Mouse (Mus musculus) neural tube, embryonic 11.5 days (tissue): ENCODE results near the gene Tifa. TPM values are rescaled to one million over a fixed set of nuclear protein-coding genes. Genes with fewer than 3 reads are reported as not detected.
"Not testable (repeated sequence)": the region's sequence is repeated elsewhere in the genome, so short reads cannot be mapped to it uniquely, and the experiment has no call there.

Source experiments
- ATAC-seq: fragments of 200-750 bp; cut with Nextera tagmentation; 2 replicates; pipeline ENCODE4 v1.8.0; 2017; ENCODE audit warnings: moderate number of reproducible peaks, mild to moderate bottlenecking, moderate TSS enrichment, moderate library complexity; ENCODE audit not compliant: insufficient read depth, low FRiP score, low TSS enrichment
- DNase-seq: peaks from one replicate; pipeline ENCODE4 v3.0.0-alpha.2; 2015; ENCODE audit warnings: low spot score
- H3K27ac ChIP-seq: fragments of 300-500 bp; sonication (generic); 2 replicates; pipeline ENCODE4 v1.5.1; 2014; ENCODE audit warnings: low read depth, mild to moderate bottlenecking, low read length
- H3K27me3 ChIP-seq: fragments of 300-500 bp; sonication (generic); 2 replicates; pipeline ENCODE4 v1.6.1; 2014; ENCODE audit warnings: mild to moderate bottlenecking, low read length, mixed read lengths; ENCODE audit not compliant: control insufficient read depth, insufficient read depth
- H3K36me3 ChIP-seq: fragments of 300-500 bp; sonication (generic); 2 replicates; pipeline ENCODE4 v1.6.1; 2014; ENCODE audit warnings: mild to moderate bottlenecking, low read length, moderate library complexity, mixed read lengths; ENCODE audit not compliant: control insufficient read depth, insufficient read depth
- H3K4me1 ChIP-seq: fragments of 300-500 bp; sonication (generic); 2 replicates; pipeline ENCODE4 v1.6.1; 2014; ENCODE audit warnings: low read length, mixed read lengths; ENCODE audit not compliant: control insufficient read depth, insufficient read depth
- H3K4me2 ChIP-seq: fragments of 300-500 bp; sonication (generic); 2 replicates; pipeline ENCODE4 v1.6.1; 2014; ENCODE audit warnings: low read depth, mild to moderate bottlenecking, moderate library complexity
- H3K4me3 ChIP-seq: fragments of 300-500 bp; sonication (generic); 2 replicates; pipeline ENCODE4 v1.5.1; 2014; ENCODE audit warnings: low read depth, low read length
- H3K9ac ChIP-seq: fragments of 300-500 bp; sonication (generic); 2 replicates; pipeline ENCODE4 v1.6.1; 2014; ENCODE audit warnings: mild to moderate bottlenecking, low read length
- H3K9me3 ChIP-seq: fragments of 300-500 bp; sonication (generic); 2 replicates; pipeline ENCODE4 v1.6.1; 2016; ENCODE audit warnings: low read length; ENCODE audit not compliant: control insufficient read depth
- WGBS: fragments of 180-500 bp; shearing (Covaris S2); extraction: QIAGEN DNeasy Blood & Tissue Kit; methylation state at CpG from one replicate; pipeline ENCODE4 v1.1.7; 2014; 5-methylcytosine and 5-hydroxymethylcytosine counted together
- polyA plus RNA-seq: library from polyadenylated mRNA; unstranded; fragments of >200 nt; fragmentation: Nextera tagmentation; extraction: Ambion mirVana; gene quantifications from 2 replicates; pipeline ENCODE4 v1.2.1, GENCODE M21; 2014

Gene Tifa
- polyA plus RNA-seq, 1 experiment from 2014 or later = 2.4 TPM

- Histone ChIP-seq H3K27me3 (no peaks in the 10 kb centered on the region), H3K4me2 (peak within 1 kb of the TSS; percentile 51), H3K4me3 (peak within 1 kb of the TSS; percentile 29), H3K27ac (no peak within 1 kb of the TSS), H3K36me3 (no peaks in the 10 kb centered on the region), H3K9me3 (no peaks in the 10 kb centered on the region), H3K9ac (no peak within 1 kb of the TSS), H3K4me1 (no peaks in the 10 kb centered on the region)
- DNase-seq = peak; percentile 73
- 2% methylated on average over 24 of the region's 24 CpGs for WGBS
- ATAC-seq = peak; percentile 23; the same call in 1 of the 2 replicates
Measured at GRCm38 (mm10) chr3:127780021-127780644, 9.5 kb upstream of the Tifa start, which contains the start of gene Alpk1. Gene Alpk1, minus strand, starts transcription at chr3:127780527.

DNA sequence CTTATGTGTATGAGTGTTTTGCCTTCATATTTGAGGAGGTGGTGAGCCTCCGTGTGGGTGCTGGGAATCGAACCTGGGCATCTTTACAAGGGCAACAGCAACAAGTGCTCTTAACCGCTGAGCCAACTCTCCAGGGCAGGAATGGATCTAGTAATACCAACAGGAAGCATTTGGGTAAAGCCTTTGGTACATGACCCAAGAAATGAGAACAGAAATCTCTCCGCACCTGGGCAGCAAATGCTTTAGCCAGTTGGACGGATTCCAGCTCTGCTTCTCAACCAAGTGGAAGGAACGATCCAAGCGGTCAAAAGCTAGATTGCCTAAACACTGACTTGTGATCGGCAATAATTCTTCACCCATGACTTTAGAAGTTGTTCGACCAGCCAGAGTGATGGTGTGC is 8.7 kb upstream of the Tifa start:
- ATAC-seq = no peak
- Histone ChIP-seq H3K4me1 (no peaks in the 10 kb centered on the region), H3K9me3 (no peaks in the 10 kb centered on the region), H3K36me3 (no peaks in the 10 kb centered on the region), H3K9ac (no peak overlapping the region), H3K4me3 (no peak overlapping the region), H3K27me3 (no peaks in the 10 kb centered on the region), H3K27ac (no peak overlapping the region), H3K4me2 (no peak overlapping the region)
- WGBS = 96% methylated on average over 9 of the region's 9 CpGs
- DNase-seq = no peak

GRCm38 (mm10) chr3:127782921-127783320 is 6.7 kb upstream of the Tifa start:
- DNase-seq (no peak), ATAC-seq (no peak)
- no peak overlapping the region for H3K9ac ChIP-seq
- no peaks in the 10 kb centered on the region for H3K9me3 ChIP-seq
- H3K4me1 ChIP-seq = no peaks in the 10 kb centered on the region
- H3K27ac ChIP-seq = no peak overlapping the region
- no peaks in the 10 kb centered on the region for H3K36me3 ChIP-seq
- no peak overlapping the region for H3K4me2 ChIP-seq
- WGBS = 86% methylated on average over 6 of the region's 6 CpGs
- peaks cover 2% of the 10 kb centered on the region; the same call in 1 of the 2 replicates for H3K27me3 ChIP-seq
- no peak overlapping the region for H3K4me3 ChIP-seq

DNA sequence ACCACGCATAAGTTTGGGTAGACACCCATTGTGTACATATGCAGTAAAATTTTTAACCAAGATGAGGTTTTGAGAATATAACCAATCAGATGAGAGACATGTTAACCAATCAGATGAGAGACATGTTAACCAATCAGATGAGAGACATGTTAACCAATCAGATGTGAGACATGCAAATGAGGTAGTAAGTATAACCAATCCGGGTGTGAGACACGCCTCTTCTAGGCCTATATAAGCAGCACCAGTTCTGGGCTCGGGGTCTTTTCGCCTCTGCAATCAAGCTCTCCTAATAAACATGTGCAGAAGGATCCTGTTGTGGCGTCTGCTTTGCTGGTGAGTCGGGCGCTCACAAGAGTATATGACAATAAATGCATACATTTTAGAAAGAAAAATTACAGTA is 5.9 kb upstream of the Tifa start:
- not testable (repeated sequence) for H3K9me3 ChIP-seq, H3K27me3 ChIP-seq, ATAC-seq, H3K36me3 ChIP-seq, H3K4me1 ChIP-seq, H3K27ac ChIP-seq, H3K4me2 ChIP-seq, H3K9ac ChIP-seq, DNase-seq, H3K4me3 ChIP-seq
- 95% methylated on average over 8 of the region's 8 CpGs for WGBS

GRCm38 (mm10) chr3:127787032-127787431 is 2.6 kb upstream of the Tifa start:
- Histone ChIP-seq H3K27ac (no peak overlapping the region), H3K36me3 (no peaks in the 10 kb centered on the region), H3K4me3 (no peak overlapping the region), H3K4me1 (no peaks in the 10 kb centered on the region), H3K9ac (no peak overlapping the region), H3K27me3 (peaks cover 19% of the 10 kb centered on the region), H3K9me3 (no peaks in the 10 kb centered on the region), H3K4me2 (no peak overlapping the region)
- ATAC-seq (no peak), DNase-seq (no peak)

DNA sequence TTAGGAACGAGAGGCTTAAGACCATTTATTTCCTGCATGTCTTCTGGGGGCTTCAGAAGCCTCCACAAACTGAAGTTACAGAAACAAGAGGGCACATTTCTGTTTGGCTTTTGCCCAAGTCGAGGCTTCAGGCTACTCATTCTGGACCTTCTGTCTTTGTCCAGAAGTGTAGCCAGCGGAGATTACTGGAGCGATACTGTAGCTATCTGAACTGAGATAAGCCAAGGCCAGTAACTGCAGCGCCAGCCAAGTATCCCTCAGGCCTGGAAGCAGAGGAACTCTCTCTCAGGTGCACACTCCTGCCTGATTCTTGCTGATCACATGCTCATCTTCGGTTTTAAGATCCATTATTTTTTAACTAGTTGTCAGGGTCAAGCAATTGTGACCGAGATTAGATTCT is 1.6 kb upstream of the Tifa start:
- ATAC-seq (no peak), DNase-seq (no peak)
- H3K4me3 ChIP-seq = no peak overlapping the region

GRCm38 (mm10) chr3:127788919-127789318 is 686 bp upstream of the Tifa start:
- no peak overlapping the region for H3K9ac ChIP-seq
- ATAC-seq (no peak), DNase-seq (no peak)
- peaks cover 19% of the 10 kb centered on the region for H3K27me3 ChIP-seq
- peak overlapping the region; percentile 96; the same call in 1 of the 2 replicates for H3K4me2 ChIP-seq
- peak overlapping the region; percentile 48; the same call in 1 of the 2 replicates for H3K4me3 ChIP-seq
- H3K4me1 ChIP-seq = no peaks in the 10 kb centered on the region
- no peaks in the 10 kb centered on the region for H3K9me3 ChIP-seq
- no peaks in the 10 kb centered on the region for H3K36me3 ChIP-seq
- WGBS = 13% methylated on average over 8 of the region's 8 CpGs
- H3K27ac ChIP-seq = no peak overlapping the region

More for the DNA sequence above, 1.6 kb upstream of the Tifa start:
- no peaks in the 10 kb centered on the region for H3K36me3 ChIP-seq
- H3K4me2 ChIP-seq = no peak overlapping the region
- WGBS = 41% methylated on average over 7 of the region's 7 CpGs
- no peaks in the 10 kb centered on the region for H3K9me3 ChIP-seq
- H3K27ac ChIP-seq = no peak overlapping the region
- peaks cover 19% of the 10 kb centered on the region for H3K27me3 ChIP-seq
- no peak overlapping the region for H3K9ac ChIP-seq
- no peaks in the 10 kb centered on the region for H3K4me1 ChIP-seq

- peak; percentile 56 for DNase-seq
- H3K27ac ChIP-seq = no peak overlapping the region
- peaks cover 19% of the 10 kb centered on the region for H3K27me3 ChIP-seq
- peak; percentile 62 for ATAC-seq
- H3K9me3 ChIP-seq = no peaks in the 10 kb centered on the region
- no peaks in the 10 kb centered on the region for H3K36me3 ChIP-seq
- H3K9ac ChIP-seq = peak overlapping the region; percentile 36
- peak overlapping the region; percentile 48 for H3K4me3 ChIP-seq
- peak overlapping the region; percentile 96 for H3K4me2 ChIP-seq
- H3K4me1 ChIP-seq = no peaks in the 10 kb centered on the region
- under 1% methylated on average over 34 of the region's 36 CpGs for WGBS
Measured at GRCm38 (mm10) chr3:127790234-127791055, 840 bp downstream of the Tifa start.
